Mouse (Mus musculus): ENCODE data around the gene Arl14ep.

GRCm38 (mm10) chr2:107019331-107019730, 45.1 kb upstream of the Arl14ep start:
- TF ChIP-seq CTCF (IDR thresholded peaks at IDR 0.05; ENCODE audit: low read depth, low read length) (no peak), POLR2A (IDR thresholded peaks at IDR 0.05; ENCODE audit: borderline replicate concordance, low read depth, low read length) (no peak)

Data from bone marrow macrophage, adult 2 months (primary cell).